Mouse (Mus musculus): ENCODE measurements around the gene Abl1.

DNA sequence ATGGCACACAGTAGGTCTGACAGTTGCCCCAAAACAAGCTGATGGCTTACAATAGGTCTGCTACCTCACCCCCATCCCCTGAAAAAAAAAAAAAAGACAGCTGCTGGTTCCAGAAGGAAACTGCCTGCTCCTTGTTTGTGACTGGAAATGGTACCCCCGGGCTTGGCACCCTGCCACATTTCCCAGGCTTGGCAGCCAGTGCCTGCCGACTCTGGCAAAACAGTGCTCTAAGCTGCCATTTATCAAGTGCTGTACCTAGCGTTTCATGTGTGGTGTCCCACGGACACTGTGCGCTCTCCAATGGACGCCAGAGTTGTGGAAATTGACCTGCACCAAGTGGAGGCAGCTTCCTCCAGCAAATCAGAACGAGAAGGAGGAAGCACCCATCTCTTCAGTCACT is 139.7 kb downstream of the Abl1 start:
- TF ChIP-seq CEBPB (IDR thresholded peaks at IDR 0.05; ENCODE audit: insufficient read depth, poor library complexity, severe bottlenecking) (no peak), POLR2A (IDR thresholded peaks at IDR 0.05; ENCODE audit: insufficient read length, low read depth) (no peak), SRF (IDR thresholded peaks at IDR 0.05; ENCODE audit: control insufficient read depth, insufficient read length, low read depth) (no peak), USF1 (IDR thresholded peaks at IDR 0.05; ENCODE audit: low read depth) (no peak), MYOG (IDR thresholded peaks at IDR 0.05; ENCODE audit: control insufficient read depth in 1 of 3, insufficient read depth in 1 of 3, insufficient read length in 2 of 3, low read depth in 2 of 3) (no peak), MAX (IDR thresholded peaks at IDR 0.05; ENCODE audit: low read depth) (no peak), E2F4 (IDR thresholded peaks at IDR 0.05; ENCODE audit: insufficient read depth) (no peak)
